Mouse (Mus musculus) CH12.LX (cell line): ENCODE results near the gene Rps27rt. TPM values are rescaled to one million over a fixed set of nuclear protein-coding genes. Genes with fewer than 3 reads are reported as not detected.

ENCODE experiments used
- DNase-seq: peaks from one replicate; pipeline ENCODE4 v3.0.0-alpha.2; 2013; ENCODE audit errors: extremely low read depth
- H3K27ac ChIP-seq: 2 replicates; pipeline ENCODE4 v1.5.1; 2012; ENCODE audit warnings: low read depth, mild to moderate bottlenecking, control low read depth, moderate library complexity; ENCODE audit not compliant: insufficient read depth
- H3K27me3 ChIP-seq: replicated peaks from 2 replicates; pipeline ENCODE3; 2012; ENCODE audit warnings: inconsistent platforms
- H3K36me3 ChIP-seq, 2 experiments: replicated peaks in 1 of 2; 2 replicates each; pipeline versions ENCODE3 to v1.6.1; 2012; ENCODE audit warnings: inconsistent platforms in 1 of 2, low read length in 1 of 2, mild to moderate bottlenecking in 1 of 2, mixed read lengths in 1 of 2, moderate library complexity in 1 of 2; ENCODE audit not compliant: control insufficient read depth in 1 of 2, insufficient read depth in 1 of 2
- H3K4me1 ChIP-seq, 2 experiments: 2 replicates each; pipeline ENCODE4 v1.6.1; 2012; ENCODE audit warnings: inconsistent platforms in 1 of 2, moderate library complexity in 1 of 2; ENCODE audit not compliant: insufficient read depth in 2 of 2, control insufficient read depth in 1 of 2
- H3K4me2 ChIP-seq: 2 replicates; pipeline ENCODE4 v1.6.1; 2012; ENCODE audit warnings: low read depth, mild to moderate bottlenecking, control low read depth; ENCODE audit not compliant: poor library complexity, insufficient read depth, severe bottlenecking
- H3K4me3 ChIP-seq, 3 experiments: fragments of 150-350 bp in 1 of 3; sonication (generic) in 1 of 3; replicated peaks in 1 of 3; 2 replicates each; pipeline versions ENCODE3 to v1.5.1; 2011 to 2012; ENCODE audit warnings: low read depth in 2 of 3, low read length in 2 of 3, mild to moderate bottlenecking in 2 of 3, moderate library complexity in 2 of 3, control low read depth in 1 of 3, improper control_type of control experiment in 1 of 3, inconsistent platforms in 1 of 3, mixed read lengths in 1 of 3; ENCODE audit not compliant: poor library complexity in 1 of 3
- H3K79me2 ChIP-seq: replicated peaks from 2 replicates; pipeline ENCODE4 v1.6.1; 2012; ENCODE audit warnings: mild to moderate bottlenecking, moderate library complexity; ENCODE audit not compliant: control insufficient read depth, poor library complexity, insufficient read depth, severe bottlenecking; ENCODE audit errors: extremely low read depth
- H3K9ac ChIP-seq: 2 replicates; pipeline ENCODE4 v1.6.1; 2012; ENCODE audit warnings: low read depth, mild to moderate bottlenecking, control low read depth, moderate library complexity; ENCODE audit not compliant: insufficient read depth
- H3K9me3 ChIP-seq: replicated peaks from 2 replicates; pipeline ENCODE3; 2012; ENCODE audit warnings: low read length, inconsistent platforms, mixed read lengths
- CHD1 ChIP-seq: IDR thresholded peaks from 2 replicates; pipeline ENCODE4 v1.6.1; 2012; ENCODE audit warnings: low read depth, low read length, improper control_type of control experiment, inconsistent platforms
- CHD2 ChIP-seq: IDR thresholded peaks from 2 replicates; pipeline ENCODE4 v1.6.1; 2011; ENCODE audit warnings: low read length, improper control_type of control experiment
- E2F4 ChIP-seq: IDR thresholded peaks from 2 replicates; pipeline ENCODE4 v1.6.1; 2011; ENCODE audit warnings: low read depth, low read length, improper control_type of control experiment; ENCODE audit not compliant: insufficient replicate concordance
- ELF1 ChIP-seq: IDR thresholded peaks from 2 replicates; pipeline ENCODE4 v1.6.1; 2014; ENCODE audit warnings: low read depth, mild to moderate bottlenecking, inconsistent platforms, low read length, improper control_type of control experiment
- EP300 ChIP-seq: IDR thresholded peaks from 2 replicates; pipeline ENCODE4 v1.6.1; 2011; ENCODE audit warnings: low read length, improper control_type of control experiment
- ETS1 ChIP-seq: conservative IDR thresholded peaks from 2 replicates; pipeline ENCODE4 v1.6.1; 2012; ENCODE audit warnings: low read depth, mild to moderate bottlenecking, inconsistent platforms, low read length, improper control_type of control experiment, moderate library complexity
- IRF4 ChIP-seq: IDR thresholded peaks from 2 replicates; pipeline ENCODE4 v1.6.1; 2014; ENCODE audit warnings: low read depth, mild to moderate bottlenecking, inconsistent platforms, low read length, improper control_type of control experiment
- JUN ChIP-seq: IDR thresholded peaks from 2 replicates; pipeline ENCODE4 v1.6.1; 2011; ENCODE audit warnings: low read depth, mild to moderate bottlenecking, low read length, improper control_type of control experiment, moderate library complexity; ENCODE audit not compliant: insufficient read depth
- MAX ChIP-seq: IDR thresholded peaks from 2 replicates; pipeline ENCODE4 v1.6.1; 2011; ENCODE audit warnings: low read length, improper control_type of control experiment
- MEF2A ChIP-seq: IDR thresholded peaks from 2 replicates; pipeline ENCODE4 v1.6.1; 2014; ENCODE audit warnings: low read depth, mild to moderate bottlenecking, inconsistent platforms, low read length, improper control_type of control experiment, borderline replicate concordance
- MXI1 ChIP-seq: IDR thresholded peaks from 2 replicates; pipeline ENCODE4 v1.6.1; 2011; ENCODE audit warnings: mild to moderate bottlenecking, low read depth, low read length, improper control_type of control experiment
- MYC ChIP-seq: IDR thresholded peaks from 2 replicates; pipeline ENCODE4 v1.6.1; 2011; ENCODE audit warnings: low read depth, mild to moderate bottlenecking, improper control_type of control experiment, low read length
- NELFE ChIP-seq: IDR thresholded peaks from 2 replicates; pipeline ENCODE4 v1.6.1; 2011; ENCODE audit warnings: low read depth, low read length, improper control_type of control experiment
- NRF1 ChIP-seq: IDR thresholded peaks from 2 replicates; pipeline ENCODE4 v1.6.1; 2014; ENCODE audit warnings: low read depth, mild to moderate bottlenecking, inconsistent platforms, low read length, improper control_type of control experiment, moderate library complexity
- POLR2A ChIP-seq: IDR thresholded peaks from 2 replicates; pipeline ENCODE4 v1.6.1; 2011; ENCODE audit warnings: low read depth, mild to moderate bottlenecking, improper control_type of control experiment, low read length
- POLR2AphosphoS2 ChIP-seq: IDR thresholded peaks from 2 replicates; pipeline ENCODE4 v1.6.1; 2011; ENCODE audit warnings: low read depth, low read length, improper control_type of control experiment
- RAD21 ChIP-seq: IDR thresholded peaks from 2 replicates; pipeline ENCODE4 v1.6.1; 2011; ENCODE audit warnings: low read depth, mild to moderate bottlenecking, low read length, improper control_type of control experiment, moderate library complexity
- SMC3 ChIP-seq: IDR thresholded peaks from 2 replicates; pipeline ENCODE4 v1.6.1; 2011; ENCODE audit warnings: low read depth, low read length, improper control_type of control experiment
- TBP ChIP-seq: conservative IDR thresholded peaks from 2 replicates; pipeline ENCODE4 v1.6.1; 2011; ENCODE audit warnings: low read depth, low read length, improper control_type of control experiment
- USF1 ChIP-seq: IDR thresholded peaks from 2 replicates; pipeline ENCODE4 v1.6.1; 2014; ENCODE audit warnings: low read depth, mild to moderate bottlenecking, inconsistent platforms, low read length, improper control_type of control experiment
- ZNF384 ChIP-seq: IDR thresholded peaks from 2 replicates; pipeline ENCODE4 v1.6.1; 2012; ENCODE audit warnings: low read depth, low read length, improper control_type of control experiment, inconsistent platforms
- dilution Hi-C: fragments of 300-500 bp; cut with MboI; formaldehyde crosslinking; loops from 2 replicates; pipeline ENCODE4 v1.14.3; 2020; ENCODE audit warnings: low sequenced_read_pairs; ENCODE audit not compliant: extremely low pct_unique_long_range_greater_than_20kb, extremely low pct_ligation_motif_present
- in situ Hi-C: fragments of 300-500 bp; cut with MboI; formaldehyde crosslinking; loops from 3 replicates; pipeline ENCODE4 v1.14.3; 2019; ENCODE audit warnings: low sequenced_read_pairs, low pct_ligation_motif_present, low pct_unique_long_range_greater_than_20kb, mixed read lengths
- polyA plus RNA-seq: library from polyadenylated mRNA; unstranded; fragments of >175 nt; gene quantifications from 2 replicates; pipeline ENCODE4 v1.2.1, GENCODE M21; 2012; ENCODE audit warnings: low read depth; ENCODE audit not compliant: insufficient read length
- total RNA-seq, 2 experiments: library from RNA; depleted of rRNA; stranded (reverse); fragments of 300-350 nt in 1 of 2; fragments of >200 nt in 1 of 2; gene quantifications; 2 replicates each; pipeline ENCODE4 v1.2.3; 2012 to 2014

Rps27rt gene
- total and polyA plus RNA-seq, 3 experiments: 107 to 455 (median 180) TPM

DNA sequence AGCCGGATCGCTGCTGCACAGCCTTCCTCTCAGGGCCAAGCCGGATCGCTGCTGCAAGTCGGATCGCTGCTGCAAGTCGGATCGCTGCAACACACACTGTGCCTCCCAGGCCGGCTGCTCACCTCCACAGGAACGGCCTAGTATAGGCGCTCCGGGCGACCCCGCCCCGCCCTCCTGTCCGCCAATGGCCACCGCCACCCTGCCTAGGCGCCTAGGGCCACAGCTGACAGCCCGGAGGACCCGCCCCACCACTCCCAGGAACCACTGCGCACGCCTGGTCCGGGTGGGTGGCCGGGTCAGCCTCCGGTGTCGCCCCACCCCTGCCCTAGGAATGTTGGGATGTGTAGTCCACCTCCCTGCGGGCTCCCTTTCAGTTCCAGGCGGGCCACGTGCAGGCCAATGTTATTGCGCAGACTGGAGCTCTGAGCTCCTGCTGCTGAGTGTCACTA, 48.8 kb downstream of the Rps27rt start, which contains the start of gene Gpd1l (continued):
- TF ChIP-seq MXI1 (peak; percentile 66), POLR2AphosphoS2 (no peak), POLR2A (peak; percentile 69)

DNA sequence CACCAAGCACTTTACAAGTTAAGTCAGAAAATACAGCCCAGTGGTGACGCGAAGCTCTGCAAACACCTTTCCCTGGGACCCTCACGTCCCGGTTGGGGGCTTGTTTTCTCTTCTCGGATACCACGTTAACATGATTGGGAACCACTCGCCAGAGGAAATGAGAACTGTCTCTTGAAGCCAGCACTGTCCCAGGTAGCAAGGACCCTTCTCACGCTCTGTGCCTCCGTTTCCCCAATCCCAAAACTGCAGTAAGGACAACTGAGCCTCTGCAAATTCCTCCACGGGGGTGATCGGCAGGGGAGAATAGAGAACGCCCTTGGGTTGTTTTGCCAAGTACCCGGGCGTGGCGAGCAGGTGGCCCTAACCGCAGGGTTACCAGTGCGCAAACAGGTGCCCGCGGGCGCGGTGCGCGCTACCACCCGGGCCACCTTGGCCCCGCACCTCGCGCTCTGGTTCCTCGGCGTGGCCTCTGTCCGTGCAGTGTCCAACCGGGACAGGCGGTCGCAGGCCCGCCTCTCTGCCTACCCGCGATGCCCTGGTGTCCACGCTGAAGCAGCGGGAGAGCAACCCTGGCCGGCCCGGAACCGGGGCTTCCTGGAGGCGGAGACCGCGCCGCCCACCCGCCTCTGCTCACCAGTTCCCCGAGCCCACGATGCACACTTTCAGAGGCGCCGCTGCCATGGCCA, 49.4 kb downstream of the Rps27rt start:
- Histone ChIP-seq H3K79me2 (no peaks in the 10 kb centered on the region), H3K4me3 (peak overlapping the region; percentile 54 to 72 (median 63)), H3K9ac (peak overlapping the region; percentile 31), H3K4me1 (peaks cover 4 to 18% of the 10 kb centered on the region in 2 experiments), H3K36me3 (no peaks in the 10 kb centered on the region), H3K27ac (no peak overlapping the region), H3K27me3 (no peaks in the 10 kb centered on the region), H3K4me2 (peak overlapping the region; percentile 78), H3K9me3 (no peaks in the 10 kb centered on the region)
- DNase-seq: no peak
- in situ Hi-C loops: no loop called here
- no peak for TF ChIP-seq MXI1
- TF ChIP-seq NELFE: no peak
- 0 out of 2 replicates have a peak, but pooled peaks have one; percentile 4 for TF ChIP-seq IRF4
- no peak for TF ChIP-seq E2F4
- TF ChIP-seq MAX: no peak
- no peak for TF ChIP-seq ETS1
- dilution Hi-C loops: no loop called here

DNA sequence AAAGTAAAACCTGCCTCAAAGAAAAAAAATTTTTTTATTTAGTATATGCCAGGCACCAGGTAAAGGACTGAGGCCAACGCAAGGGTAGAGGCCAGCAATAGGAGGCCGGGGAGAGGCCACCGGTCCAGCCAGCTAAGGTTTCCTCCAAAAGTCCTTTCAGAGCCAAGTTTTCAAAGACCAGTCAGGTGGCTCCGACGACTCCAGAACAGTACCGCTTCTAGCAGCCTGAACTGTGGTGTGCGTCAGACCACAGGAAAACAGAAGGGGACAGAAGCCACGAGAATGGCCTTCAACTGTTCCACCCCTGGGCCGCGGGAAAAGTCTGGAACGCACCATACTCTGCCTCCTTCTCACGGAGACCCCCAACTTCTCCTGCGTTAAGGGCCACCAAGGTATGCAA, 49.9 kb downstream of the Rps27rt start:
- H3K9me3 ChIP-seq: no peaks in the 10 kb centered on the region
- H3K27ac ChIP-seq: no peak overlapping the region
- no peak overlapping the region for H3K9ac ChIP-seq
- no peaks in the 10 kb centered on the region for H3K27me3 ChIP-seq
- H3K4me2 ChIP-seq: peak overlapping the region; percentile 78
- H3K4me1 ChIP-seq: peaks cover 4 to 18% of the 10 kb centered on the region in 2 experiments
- no peak for DNase-seq
- TF ChIP-seq CHD1 (no peak), TBP (no peak), ETS1 (no peak), MYC (no peak), MEF2A (no peak), RAD21 (no peak), E2F4 (no peak), USF1 (no peak), JUN (no peak), ELF1 (no peak), EP300 (no peak), CHD2 (no peak), MXI1 (no peak), SMC3 (no peak), ZNF384 (no peak), NRF1 (no peak)
- no peaks in the 10 kb centered on the region for H3K79me2 ChIP-seq
- H3K4me3 ChIP-seq: peak overlapping the region in 2 of 3 experiments; percentile 63 to 72
- dilution Hi-C loops: no loop called here
- H3K36me3 ChIP-seq: no peaks in the 10 kb centered on the region
- in situ Hi-C loops: no loop called here
